Mouse (Mus musculus): ENCODE results near the gene Cckbr.

- TF ChIP-seq GATA1 (IDR thresholded peaks at IDR 0.05; ENCODE audit: borderline replicate concordance, low read length): no peak
- no peak for TF ChIP-seq FLI1 (IDR thresholded peaks at IDR 0.05; ENCODE audit: low read length)
Observed at GRCm38 (mm10) chr7:105458546-105458945, 33.0 kb downstream of the Cckbr start.
